Mouse (Mus musculus): ENCODE measurements around the gene Sp2. TPM values are rescaled to one million over a fixed set of nuclear protein-coding genes. Genes with fewer than 3 reads are reported as not detected.
A peak's percentile ranks its signal among the peaks of the same experiment; 100 is the strongest.

Sp2 gene
- total RNA-seq, 1 experiment from 2014 or later = 3.1 TPM

DNA sequence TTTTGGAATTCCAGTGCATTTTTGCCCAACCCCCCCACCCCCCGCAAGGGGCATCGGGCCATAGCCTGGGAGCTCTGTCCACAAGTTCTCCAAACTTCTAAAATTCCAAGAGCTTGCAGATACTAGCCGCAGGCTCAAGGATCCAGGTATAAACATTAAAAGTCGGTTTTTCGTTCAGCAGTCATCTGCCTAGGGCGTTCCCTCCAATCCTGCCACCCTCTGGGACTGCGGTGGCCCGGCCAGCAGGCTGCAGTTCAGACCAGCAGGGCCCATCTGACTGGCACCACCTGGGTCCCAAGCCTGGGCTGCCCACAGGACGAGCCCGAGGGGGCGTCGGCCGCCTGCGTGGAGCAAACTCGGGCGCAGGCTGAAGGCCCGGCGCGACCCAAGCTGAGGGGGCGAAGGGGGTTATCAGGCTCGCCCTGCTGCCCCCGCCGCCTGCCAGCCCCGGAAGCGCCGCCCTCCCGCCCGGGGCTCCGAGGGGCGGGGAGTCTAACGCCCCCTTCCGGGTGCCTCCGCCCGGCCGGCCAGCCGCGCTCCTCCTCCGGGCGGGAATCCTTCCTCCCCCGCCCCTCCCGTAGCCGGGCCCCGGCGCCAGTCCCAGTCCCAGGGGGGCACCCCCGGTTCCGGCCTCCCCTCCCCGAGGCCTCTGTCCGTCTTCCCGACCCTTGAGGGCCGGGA, 5.7 kb downstream of the Sp2 start:
- ATAC-seq (replicated peaks in 1 of 2; ENCODE audit: insufficient read depth in 1 of 2, low FRiP score in 2 of 2, low TSS enrichment in 1 of 2, low read depth in 1 of 2, poor library complexity in 2 of 2, severe bottlenecking in 2 of 2) = peak in 1 of 2 experiments; percentile 6; a peak in 1 of 4 replicates

DNA sequence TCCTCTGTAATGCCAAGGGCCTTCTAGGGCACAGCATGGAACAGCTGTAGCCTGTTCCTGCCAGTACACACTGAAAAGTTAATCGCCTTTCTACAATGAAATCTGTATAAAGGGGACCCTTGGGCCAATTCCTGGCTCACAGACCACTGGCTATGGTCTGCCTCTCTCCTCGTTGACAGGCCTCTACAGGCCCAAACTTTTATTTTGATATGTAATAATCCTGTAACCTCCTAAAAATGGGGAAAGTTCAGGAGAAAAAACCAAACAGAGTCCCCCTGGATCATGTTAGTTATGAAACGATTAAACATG, 6.4 kb downstream of the Sp2 start:
- ATAC-seq (replicated peaks in 1 of 2; ENCODE audit: insufficient read depth in 1 of 2, low FRiP score in 2 of 2, low TSS enrichment in 1 of 2, low read depth in 1 of 2, poor library complexity in 2 of 2, severe bottlenecking in 2 of 2) = no peak

DNA sequence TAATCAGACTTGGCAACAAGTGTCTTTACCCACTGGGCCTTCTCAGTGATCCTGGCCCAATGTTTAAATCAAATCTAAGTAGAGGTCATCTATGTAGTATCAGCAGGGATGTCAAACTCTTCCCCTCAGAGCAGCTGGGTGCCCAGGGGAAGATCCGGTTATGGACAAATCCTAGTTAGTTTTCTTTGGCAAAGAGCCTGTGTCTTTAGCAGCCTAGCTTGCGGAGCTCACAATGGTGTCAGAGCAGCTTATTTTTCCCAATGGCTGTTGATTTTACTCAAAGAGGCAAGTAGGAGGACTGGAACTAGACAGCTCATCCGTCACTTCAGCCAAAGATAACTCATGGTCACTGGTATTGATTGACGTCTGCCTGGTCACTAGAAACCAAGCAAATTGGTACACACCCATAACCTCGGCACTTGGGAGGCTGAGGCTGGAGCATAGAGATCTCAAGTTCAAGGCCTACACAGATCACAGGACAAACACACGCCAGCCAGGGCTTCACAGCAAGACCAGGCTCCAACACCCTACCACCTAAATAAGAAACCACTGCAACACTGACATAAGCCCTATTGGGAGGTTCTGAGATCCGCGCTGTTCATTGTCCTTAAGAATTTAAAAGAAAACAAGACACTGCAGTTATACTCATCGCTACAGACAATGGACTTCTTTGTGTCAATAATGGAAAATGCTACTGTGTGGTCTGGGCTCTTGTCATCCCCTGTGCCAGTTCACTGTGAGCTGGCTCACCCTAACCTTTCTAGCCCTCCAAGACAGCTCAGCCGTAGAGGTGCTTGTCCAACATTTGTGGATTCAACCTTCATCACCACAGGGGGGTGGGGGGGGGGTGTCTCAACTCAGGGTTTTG, 7.0 kb downstream of the Sp2 start:
- no peak for ATAC-seq (replicated peaks in 1 of 2; ENCODE audit: insufficient read depth in 1 of 2, low FRiP score in 2 of 2, low TSS enrichment in 1 of 2, low read depth in 1 of 2, poor library complexity in 2 of 2, severe bottlenecking in 2 of 2)

DNA sequence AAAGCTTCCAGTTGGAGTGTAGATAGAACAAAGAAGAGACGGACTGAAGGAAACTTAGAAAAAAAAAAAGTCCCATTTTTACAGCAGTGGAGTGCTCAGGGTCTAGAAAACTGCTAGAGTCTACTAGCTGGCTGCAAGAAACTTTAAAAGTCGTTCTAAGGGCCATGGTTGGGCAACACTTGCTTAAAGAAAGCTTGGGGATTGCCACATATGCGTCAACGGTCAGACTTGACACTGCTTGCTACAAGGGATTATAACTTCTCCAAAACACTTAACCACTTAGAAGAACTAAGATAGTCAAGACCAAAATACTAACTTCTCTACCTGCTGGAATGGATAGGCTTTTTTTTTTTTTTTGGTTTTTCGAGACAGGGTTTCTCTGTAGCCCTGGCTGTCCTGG, 7.9 kb downstream of the Sp2 start:
- ATAC-seq (replicated peaks in 1 of 2; ENCODE audit: insufficient read depth in 1 of 2, low FRiP score in 2 of 2, low TSS enrichment in 1 of 2, low read depth in 1 of 2, poor library complexity in 2 of 2, severe bottlenecking in 2 of 2) = no peak

DNA sequence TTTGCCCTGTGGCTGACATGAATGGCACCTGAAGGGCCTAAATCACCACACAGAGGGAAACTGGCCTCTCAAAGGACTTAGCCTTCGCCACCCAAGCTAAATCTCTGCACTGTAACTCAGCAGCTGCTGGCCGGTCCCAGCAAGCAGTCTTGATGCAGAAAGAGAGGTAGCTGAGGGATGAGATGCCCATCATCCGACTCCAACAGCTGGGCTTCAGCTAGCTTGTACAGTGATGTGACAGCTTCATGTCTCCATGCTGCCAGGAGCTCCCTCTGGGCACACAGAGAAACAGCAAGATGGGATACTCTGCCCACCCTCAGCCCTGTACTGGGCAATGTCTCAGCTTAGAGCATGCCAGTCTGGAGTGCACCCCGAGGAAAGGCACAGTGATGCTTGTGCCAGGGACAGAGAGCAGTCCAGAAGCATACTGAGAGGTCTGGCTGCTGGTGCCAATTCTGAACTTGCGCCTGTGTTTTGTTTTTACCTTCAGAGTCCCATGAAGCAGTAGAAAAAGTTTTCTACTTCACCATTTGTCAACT, 9.3 kb downstream of the Sp2 start:
- no peak for ATAC-seq (replicated peaks in 1 of 2; ENCODE audit: insufficient read depth in 1 of 2, low FRiP score in 2 of 2, low TSS enrichment in 1 of 2, low read depth in 1 of 2, poor library complexity in 2 of 2, severe bottlenecking in 2 of 2)

DNA sequence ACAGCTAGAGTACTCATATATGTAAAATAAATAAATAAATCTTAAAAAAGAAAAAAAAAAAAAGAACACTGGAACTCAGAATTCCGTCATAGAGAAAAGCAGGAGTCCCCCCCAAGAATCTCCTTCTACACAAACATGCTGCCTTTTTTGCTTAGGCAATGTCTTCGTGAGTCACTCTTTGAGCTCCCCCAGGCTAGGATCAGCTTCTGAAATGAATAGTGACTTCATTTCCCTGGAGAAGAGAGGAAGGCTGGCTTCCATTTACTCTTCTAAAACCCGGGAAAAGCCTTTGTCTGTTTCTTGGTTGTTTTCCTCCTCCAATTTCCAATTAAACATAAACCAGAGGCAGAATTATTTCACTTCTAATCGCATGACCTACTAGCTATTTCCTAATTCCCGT, 9.9 kb downstream of the Sp2 start:
- no peak for ATAC-seq (replicated peaks in 1 of 2; ENCODE audit: insufficient read depth in 1 of 2, low FRiP score in 2 of 2, low TSS enrichment in 1 of 2, low read depth in 1 of 2, poor library complexity in 2 of 2, severe bottlenecking in 2 of 2)

DNA sequence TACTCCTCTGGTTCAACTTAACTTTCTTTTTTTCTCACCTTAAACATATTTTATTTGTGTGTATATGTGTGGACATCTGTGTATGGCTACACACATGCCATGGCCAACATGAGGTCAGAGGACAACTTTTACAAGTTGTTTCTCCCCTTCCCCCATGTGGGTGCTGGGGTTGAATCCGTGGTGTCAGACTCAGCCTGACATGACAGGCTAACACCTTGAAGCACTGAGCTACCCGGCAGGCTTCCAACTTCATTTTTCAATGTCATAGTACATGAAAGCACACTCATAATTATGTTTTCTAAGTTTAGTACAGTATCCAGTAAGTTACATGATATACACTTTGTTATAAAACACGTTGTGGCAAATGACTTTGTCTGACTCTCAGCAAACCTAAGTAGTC, 12.4 kb downstream of the Sp2 start:
- no peak for ATAC-seq (replicated peaks in 1 of 2; ENCODE audit: insufficient read depth in 1 of 2, low FRiP score in 2 of 2, low TSS enrichment in 1 of 2, low read depth in 1 of 2, poor library complexity in 2 of 2, severe bottlenecking in 2 of 2)

DNA sequence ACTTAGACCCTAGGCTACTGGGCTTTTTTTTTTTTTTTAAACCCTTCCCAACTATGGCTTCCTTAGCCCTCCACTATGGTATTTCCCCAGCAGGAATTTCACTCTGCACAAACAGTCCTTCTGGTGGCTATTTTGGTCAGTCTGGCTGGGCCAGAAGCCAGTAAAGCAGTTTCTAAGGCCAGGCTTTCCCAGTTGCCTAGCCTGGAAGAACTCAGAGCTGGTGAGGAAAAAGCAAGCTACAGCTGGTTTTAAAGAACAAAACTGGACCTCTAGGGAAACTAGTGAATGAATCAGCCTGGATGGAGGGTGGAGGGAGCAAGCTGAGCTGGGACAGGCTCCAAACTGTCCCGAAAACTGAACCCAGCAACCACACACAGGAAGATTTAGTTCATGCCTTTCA, 13.0 kb downstream of the Sp2 start:
- no peak for ATAC-seq (replicated peaks in 1 of 2; ENCODE audit: insufficient read depth in 1 of 2, low FRiP score in 2 of 2, low TSS enrichment in 1 of 2, low read depth in 1 of 2, poor library complexity in 2 of 2, severe bottlenecking in 2 of 2)

DNA sequence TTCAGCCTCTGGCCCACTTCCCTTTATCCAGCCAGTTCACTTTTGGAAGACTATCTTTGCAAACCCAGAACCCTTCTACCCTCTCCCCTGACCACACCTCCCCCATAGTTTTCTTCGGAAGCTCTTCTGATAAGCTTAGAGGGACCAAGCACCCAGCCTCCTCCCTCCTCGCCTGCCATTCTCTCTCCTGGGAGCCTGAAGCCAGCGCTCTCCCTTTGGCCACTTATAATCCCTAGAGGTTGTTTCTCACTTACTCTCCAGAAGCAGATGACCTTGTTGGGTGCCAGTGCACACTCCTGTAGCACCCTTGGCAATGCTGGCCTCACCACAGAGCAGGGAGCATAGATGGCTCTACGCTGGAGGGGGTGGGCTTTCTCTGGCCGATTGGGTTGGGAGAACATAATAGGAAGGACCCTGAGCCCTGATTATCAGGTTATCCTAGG, 13.5 kb downstream of the Sp2 start:
- ATAC-seq (replicated peaks in 1 of 2; ENCODE audit: insufficient read depth in 1 of 2, low FRiP score in 2 of 2, low TSS enrichment in 1 of 2, low read depth in 1 of 2, poor library complexity in 2 of 2, severe bottlenecking in 2 of 2) = no peak

DNA sequence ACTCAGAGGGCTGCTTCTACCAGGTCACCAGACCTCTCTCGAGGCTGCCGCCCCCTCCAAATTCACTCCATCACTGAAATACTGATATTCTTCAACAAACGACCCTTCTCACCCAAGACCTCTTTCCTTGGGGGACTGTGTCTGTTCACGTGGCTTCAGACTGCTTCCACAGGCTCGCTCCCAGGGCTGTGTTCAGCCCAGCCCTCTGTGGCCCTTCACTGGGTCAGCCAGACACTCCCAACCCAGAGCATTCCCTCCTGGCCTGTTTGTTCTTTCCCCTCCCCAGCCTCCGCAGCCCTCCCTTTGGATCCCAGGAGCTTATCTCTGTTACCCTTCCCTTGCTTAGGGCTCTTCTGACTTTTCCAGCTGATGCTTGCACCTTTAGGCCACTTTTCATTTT, 14.3 kb downstream of the Sp2 start:
- ATAC-seq (replicated peaks in 1 of 2; ENCODE audit: insufficient read depth in 1 of 2, low FRiP score in 2 of 2, low TSS enrichment in 1 of 2, low read depth in 1 of 2, poor library complexity in 2 of 2, severe bottlenecking in 2 of 2) = no peak

DNA sequence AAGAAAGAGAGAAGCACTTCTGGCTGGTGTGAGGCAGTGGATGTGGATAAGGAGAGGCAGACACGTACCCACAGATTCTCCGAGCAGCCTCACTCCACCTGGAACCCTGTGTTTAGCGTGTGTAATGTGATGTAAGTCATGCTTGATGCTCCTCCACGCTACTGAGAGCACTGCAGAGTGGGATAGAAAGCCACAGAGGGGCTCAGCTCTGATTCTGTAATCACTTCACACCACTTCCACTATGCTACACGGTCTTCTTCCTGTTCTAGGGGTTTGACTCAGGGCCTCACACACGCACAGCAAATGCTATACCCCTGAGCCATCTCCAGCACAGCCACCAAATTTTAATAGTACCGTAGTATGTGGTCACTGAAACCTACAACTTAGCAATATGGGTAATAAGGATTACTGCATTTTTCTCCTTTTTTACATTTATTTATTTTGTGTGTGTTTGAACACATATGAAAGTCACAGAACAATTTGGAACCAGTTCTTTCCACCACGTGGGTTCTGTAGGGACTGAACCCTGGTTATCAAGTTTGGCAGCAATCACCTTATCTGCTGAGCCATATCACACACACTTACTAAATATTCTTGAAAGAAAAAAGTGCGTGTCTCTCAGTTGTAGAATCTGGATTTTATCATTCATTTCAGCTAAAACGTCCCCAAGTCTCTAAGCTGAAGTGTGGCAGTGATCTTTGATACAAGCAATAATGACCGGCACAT, 15.1 kb downstream of the Sp2 start:
- ATAC-seq (replicated peaks in 1 of 2; ENCODE audit: insufficient read depth in 1 of 2, low FRiP score in 2 of 2, low TSS enrichment in 1 of 2, low read depth in 1 of 2, poor library complexity in 2 of 2, severe bottlenecking in 2 of 2) = peak; percentile 49 to 65

DNA sequence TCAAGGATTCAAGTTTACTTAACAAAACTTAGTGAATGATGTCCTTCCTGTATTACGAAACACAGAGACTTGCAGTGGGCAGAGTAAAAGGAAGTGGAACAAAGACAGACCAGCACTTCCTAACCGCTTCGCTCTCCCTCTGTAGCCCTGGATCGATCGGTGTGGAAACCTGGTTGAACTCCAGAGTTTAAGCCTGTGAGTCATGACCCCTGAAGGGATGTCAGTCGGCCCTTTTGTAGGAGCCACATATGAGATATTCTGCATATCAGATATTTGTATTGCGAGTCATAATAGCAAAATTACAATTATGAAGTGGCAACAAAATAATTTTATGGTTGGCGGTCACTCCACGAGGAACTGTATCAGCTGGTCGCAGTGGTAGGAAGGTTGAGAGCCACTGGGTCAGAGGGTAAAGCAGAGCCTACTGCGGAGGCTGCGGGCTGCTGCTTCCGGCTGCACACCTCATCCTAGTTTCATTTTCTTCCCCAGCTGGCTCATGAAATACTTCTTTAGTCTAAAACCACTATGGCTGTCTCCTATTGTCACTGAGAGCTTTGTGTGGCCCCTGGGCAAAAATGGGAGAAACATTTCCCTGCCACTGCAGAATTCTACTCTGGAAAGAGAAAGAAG, 15.7 kb downstream of the Sp2 start:
- ATAC-seq (replicated peaks in 1 of 2; ENCODE audit: insufficient read depth in 1 of 2, low FRiP score in 2 of 2, low TSS enrichment in 1 of 2, low read depth in 1 of 2, poor library complexity in 2 of 2, severe bottlenecking in 2 of 2) = peak; percentile 71 to 74

DNA sequence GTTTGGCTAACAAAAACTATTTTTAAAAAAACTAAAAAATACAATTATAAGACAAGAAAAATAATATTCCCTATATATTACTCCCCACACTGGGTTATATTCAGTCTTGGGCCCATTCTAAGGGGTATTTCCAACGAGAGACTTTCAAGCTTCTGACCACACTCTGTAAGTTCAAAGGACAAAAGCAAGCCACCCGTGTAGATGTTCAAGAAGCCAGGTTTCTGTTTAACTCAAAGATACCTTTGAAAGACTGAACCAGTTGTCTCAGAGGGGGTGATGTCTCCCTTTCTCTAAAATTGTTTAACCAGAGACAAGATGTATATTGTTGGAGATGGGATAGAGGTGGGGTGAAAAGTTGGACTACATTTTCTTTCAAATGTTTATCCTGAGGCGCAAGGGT, 16.6 kb downstream of the Sp2 start:
- no peak for ATAC-seq (replicated peaks in 1 of 2; ENCODE audit: insufficient read depth in 1 of 2, low FRiP score in 2 of 2, low TSS enrichment in 1 of 2, low read depth in 1 of 2, poor library complexity in 2 of 2, severe bottlenecking in 2 of 2)

DNA sequence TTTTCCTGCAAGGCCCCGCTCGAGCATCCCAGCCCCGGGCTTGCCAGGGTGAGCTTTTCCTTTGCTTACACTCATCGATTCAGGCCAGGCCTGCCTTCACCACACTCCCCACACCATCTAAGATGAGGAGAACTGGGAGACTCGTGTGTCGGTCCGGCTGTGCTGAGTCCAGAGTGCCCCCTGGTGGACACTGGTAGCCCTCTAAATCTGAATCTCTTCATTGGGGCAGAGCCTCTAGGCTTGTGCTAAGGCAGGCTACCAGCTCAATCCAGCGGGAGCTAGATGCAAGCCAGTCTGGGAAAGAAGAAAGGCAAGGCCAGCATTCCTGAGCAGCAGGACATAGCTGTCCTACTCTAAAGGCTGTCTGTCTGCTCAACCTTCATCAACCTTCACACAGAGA, 19.2 kb downstream of the Sp2 start:
- peak; percentile 58 to 72 for ATAC-seq (replicated peaks in 1 of 2; ENCODE audit: insufficient read depth in 1 of 2, low FRiP score in 2 of 2, low TSS enrichment in 1 of 2, low read depth in 1 of 2, poor library complexity in 2 of 2, severe bottlenecking in 2 of 2)

DNA sequence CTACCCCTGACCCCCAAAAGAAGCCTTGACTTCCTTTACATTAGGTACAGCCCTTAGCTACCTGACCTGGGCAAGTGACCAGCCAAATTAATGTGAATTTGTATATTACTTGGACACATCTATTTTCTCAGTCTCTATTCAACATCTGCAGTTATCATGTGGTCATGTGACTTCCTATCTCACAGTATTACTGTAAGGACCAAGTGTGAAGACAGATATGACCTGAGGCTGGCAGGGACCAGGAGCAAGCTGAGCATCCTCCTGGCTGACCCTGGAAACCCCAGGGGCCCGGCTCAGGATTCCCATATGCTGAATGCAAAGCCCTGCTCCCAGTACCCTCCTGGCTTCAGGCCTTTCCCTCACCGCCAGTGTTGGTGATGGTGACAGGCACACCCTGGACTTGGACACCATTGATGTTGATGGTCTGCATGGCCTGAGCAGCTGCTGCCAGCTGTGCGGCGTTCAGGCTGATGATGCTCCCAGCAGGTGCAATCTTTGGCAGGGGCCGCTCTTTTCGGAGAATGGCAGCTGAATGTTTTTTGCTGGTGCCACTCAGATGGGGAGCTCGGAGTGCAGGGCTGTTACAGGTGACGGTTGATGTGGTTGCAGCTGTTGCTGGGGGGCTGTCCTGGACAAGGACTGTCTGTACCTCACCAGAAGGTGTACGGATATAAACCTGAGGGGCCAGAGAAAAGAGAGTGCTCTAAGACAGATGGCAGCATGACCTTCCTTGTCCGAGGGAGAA, 25.5 kb downstream of the Sp2 start:
- ATAC-seq (replicated peaks in 1 of 2; ENCODE audit: insufficient read depth in 1 of 2, low FRiP score in 2 of 2, low TSS enrichment in 1 of 2, low read depth in 1 of 2, poor library complexity in 2 of 2, severe bottlenecking in 2 of 2) = no peak

DNA sequence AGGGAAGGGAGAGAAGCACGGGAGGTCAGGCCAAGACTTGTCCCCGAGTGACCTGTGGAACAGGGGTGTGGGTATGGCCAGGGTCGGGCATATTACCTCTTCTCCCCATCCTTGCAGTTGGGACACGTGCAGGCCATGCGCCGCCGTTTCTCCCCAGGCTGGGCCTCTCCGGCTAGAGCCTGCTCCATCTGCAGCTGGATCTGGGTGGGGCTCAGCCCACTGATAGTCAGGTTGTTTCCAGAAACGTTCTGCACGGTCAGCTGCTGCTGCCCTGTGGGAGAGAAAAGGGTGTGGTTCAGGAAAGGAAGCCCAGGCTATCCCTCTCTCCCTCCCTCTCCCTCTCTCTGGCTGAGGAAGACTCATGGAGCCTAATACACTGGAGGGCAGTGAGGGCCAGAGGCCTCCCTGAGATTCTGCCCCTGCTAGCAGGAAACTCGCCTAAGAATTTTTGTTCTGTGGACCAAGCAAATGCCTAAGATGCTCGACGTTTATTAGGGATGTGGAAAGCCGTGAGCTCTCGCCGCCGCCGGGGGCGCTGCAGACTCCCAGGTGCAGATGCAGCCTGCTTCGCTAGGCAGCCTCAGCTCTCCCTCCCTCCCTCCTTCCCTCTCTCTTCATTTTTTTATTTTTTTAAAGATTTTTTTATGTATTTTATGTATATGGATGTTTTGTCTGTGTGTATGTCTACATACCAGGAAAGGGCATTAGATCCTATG, 26.6 kb downstream of the Sp2 start:
- ATAC-seq (replicated peaks in 1 of 2; ENCODE audit: insufficient read depth in 1 of 2, low FRiP score in 2 of 2, low TSS enrichment in 1 of 2, low read depth in 1 of 2, poor library complexity in 2 of 2, severe bottlenecking in 2 of 2) = no peak

Data from hematopoietic stem cell, adult 5-6 weeks (primary cell).